Mouse (Mus musculus): Measurements from ENCODE around the gene Sco2. TPM values are rescaled to one million over a fixed set of nuclear protein-coding genes. Genes with fewer than 3 reads are reported as not detected.

Sco2 gene
- polyA plus RNA-seq, 1 experiment from 2014 or later = 14.1 TPM

Other genes starting within 250 kb of the Sco2 start
- gene Hdac10, start 245.1 kb downstream of the Sco2 start, polyA plus RNA-seq (2015; fragmentation: Nextera tagmentation; extraction: Ambion mirVana) = 39.5 and 46.0 TPM in 2 replicates
- 4.1 and 5.7 TPM in 2 replicates for gene Mapk12, start 233.1 kb downstream of the Sco2 start, polyA plus RNA-seq (2015; fragmentation: Nextera tagmentation; extraction: Ambion mirVana)
- 39.1 and 46.8 TPM in 2 replicates for gene Mapk11, start 224.2 kb downstream of the Sco2 start, polyA plus RNA-seq (2015; fragmentation: Nextera tagmentation; extraction: Ambion mirVana)
- 112 and 126 TPM in 2 replicates for gene Plxnb2, start 193.1 kb downstream of the Sco2 start, polyA plus RNA-seq (2015; fragmentation: Nextera tagmentation; extraction: Ambion mirVana)
- 60.7 and 83.2 TPM in 2 replicates for gene Dennd6b, start 177.3 kb downstream of the Sco2 start, polyA plus RNA-seq (2015; fragmentation: Nextera tagmentation; extraction: Ambion mirVana)
- 77.8 and 90.8 TPM in 2 replicates for gene Ppp6r2, start 162.3 kb downstream of the Sco2 start, polyA plus RNA-seq (2015; fragmentation: Nextera tagmentation; extraction: Ambion mirVana)
- gene Sbf1, start 58.5 kb downstream of the Sco2 start, polyA plus RNA-seq (2015; fragmentation: Nextera tagmentation; extraction: Ambion mirVana) = 81.8 and 97.2 TPM in 2 replicates
- gene Adm2, start 51.1 kb downstream of the Sco2 start, polyA plus RNA-seq (2015; fragmentation: Nextera tagmentation; extraction: Ambion mirVana) = not detected in 2 replicates
- gene Miox, start 39.4 kb downstream of the Sco2 start, polyA plus RNA-seq (2015; fragmentation: Nextera tagmentation; extraction: Ambion mirVana) = not detected in 2 replicates
- gene Lmf2, start 18.2 kb downstream of the Sco2 start, polyA plus RNA-seq (2015; fragmentation: Nextera tagmentation; extraction: Ambion mirVana) = 29.5 and 32.3 TPM in 2 replicates
- 138 and 140 TPM in 2 replicates for gene Ncaph2, start 18.1 kb downstream of the Sco2 start, polyA plus RNA-seq (2015; fragmentation: Nextera tagmentation; extraction: Ambion mirVana)
- 1.7 and 2.6 TPM in 2 replicates for gene Tymp, start 3.2 kb upstream of the Sco2 start, polyA plus RNA-seq (2015; fragmentation: Nextera tagmentation; extraction: Ambion mirVana)
- 1.9 and 3.3 TPM in 2 replicates for gene Odf3b, start 5.4 kb upstream of the Sco2 start, polyA plus RNA-seq (2015; fragmentation: Nextera tagmentation; extraction: Ambion mirVana)
- gene Klhdc7b, start 11.1 kb upstream of the Sco2 start, polyA plus RNA-seq (2015; fragmentation: Nextera tagmentation; extraction: Ambion mirVana) = not detected in 2 replicates
- not detected in 2 replicates for gene Syce3, start 36.7 kb upstream of the Sco2 start, polyA plus RNA-seq (2015; fragmentation: Nextera tagmentation; extraction: Ambion mirVana)
- gene Cpt1b, start 52.0 kb upstream of the Sco2 start, polyA plus RNA-seq (2015; fragmentation: Nextera tagmentation; extraction: Ambion mirVana) = 1.2 and 1.8 TPM in 2 replicates
- 5.2 and 7.0 TPM in 2 replicates for gene C730034F03Rik, start 55.7 kb upstream of the Sco2 start, polyA plus RNA-seq (2015; fragmentation: Nextera tagmentation; extraction: Ambion mirVana)
- gene Gm44502, start 55.9 kb upstream of the Sco2 start, polyA plus RNA-seq (2015; fragmentation: Nextera tagmentation; extraction: Ambion mirVana) = not detected in 2 replicates
- 77.7 and 79.3 TPM in 2 replicates for gene Chkb, start 56.1 kb upstream of the Sco2 start, polyA plus RNA-seq (2015; fragmentation: Nextera tagmentation; extraction: Ambion mirVana)
- gene Mapk8ip2, start 80.1 kb upstream of the Sco2 start, polyA plus RNA-seq (2015; fragmentation: Nextera tagmentation; extraction: Ambion mirVana) = 74.5 and 81.9 TPM in 2 replicates
- gene Arsa, start 103.6 kb upstream of the Sco2 start, polyA plus RNA-seq (2015; fragmentation: Nextera tagmentation; extraction: Ambion mirVana) = 23.9 and 27.9 TPM in 2 replicates
- 9.3 and 14.1 TPM in 2 replicates for gene Shank3, start 125.8 kb upstream of the Sco2 start, polyA plus RNA-seq (2015; fragmentation: Nextera tagmentation; extraction: Ambion mirVana)
- gene Acr, start 194.5 kb upstream of the Sco2 start, polyA plus RNA-seq (2015; fragmentation: Nextera tagmentation; extraction: Ambion mirVana) = 0.92 and 2.3 TPM in 2 replicates
- gene Rabl2, start 218.1 kb upstream of the Sco2 start, polyA plus RNA-seq (2015; fragmentation: Nextera tagmentation; extraction: Ambion mirVana) = 53.6 and 64.4 TPM in 2 replicates